Mouse (Mus musculus) ZHBTc4 (cell line): ENCODE measurements at regions not wholly inside any gene's neighbourhood (a gene's known extent, or its start where the extent isn't known, plus 50 kb on each side); places are given as distances from the start of the nearest gene placed in this dataset.
"Not testable (repeated sequence)": the region's sequence is repeated elsewhere in the genome, so short reads cannot be mapped to it uniquely, and the experiment has no call there.

Source experiments
- DNase-seq: peaks from one replicate; pipeline ENCODE4 v3.0.0-alpha.2; 2011; ENCODE audit warnings: low read depth, low spot score

DNA sequence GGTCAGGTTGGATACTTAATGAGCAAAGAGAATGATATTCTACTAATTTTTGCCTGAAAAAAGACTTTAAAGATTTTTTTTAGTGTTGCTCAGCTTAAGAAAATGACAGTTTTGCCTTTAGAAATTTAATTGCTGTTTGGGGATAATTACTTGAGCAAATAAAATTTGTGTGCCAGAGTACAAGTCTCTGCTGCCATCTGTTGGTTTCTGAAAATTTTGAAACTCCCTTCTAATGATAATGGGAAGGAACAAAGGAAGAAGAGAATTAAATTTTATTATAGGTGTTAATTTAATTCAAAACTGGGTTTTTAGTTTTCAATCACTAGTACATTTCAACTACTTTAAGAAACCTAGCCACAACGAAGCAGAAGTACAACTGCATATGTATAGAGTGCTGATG is 94.1 kb downstream of the Gm17521 start:
- no peak for DNase-seq

GRCm38 (mm10) chrX:122892682-122893081 is 136.8 kb downstream of the Gm17521 start:
- DNase-seq: no peak

GRCm38 (mm10) chrX:122854453-122854852 is 175.0 kb downstream of the Gm17521 start:
- no peak for DNase-seq

DNA sequence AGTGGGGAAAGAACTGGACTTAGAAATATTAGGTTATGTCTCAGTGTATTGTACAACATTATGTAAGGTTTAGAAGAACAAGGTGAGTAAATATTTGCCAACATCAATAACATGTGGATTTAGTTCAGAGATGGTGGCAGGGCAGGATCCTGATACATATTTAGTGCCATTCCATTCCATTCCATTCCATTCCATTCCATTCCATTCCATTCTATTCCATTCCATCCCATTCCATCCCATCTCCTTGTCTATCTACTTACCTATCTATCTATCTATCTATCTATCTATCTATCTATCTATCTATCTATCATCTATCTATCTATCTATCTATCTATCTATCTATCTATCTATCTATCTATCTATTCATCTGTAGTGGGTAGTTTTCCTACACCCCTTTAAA is 198.2 kb downstream of the Gm17521 start:
- not testable (repeated sequence) for DNase-seq

DNA sequence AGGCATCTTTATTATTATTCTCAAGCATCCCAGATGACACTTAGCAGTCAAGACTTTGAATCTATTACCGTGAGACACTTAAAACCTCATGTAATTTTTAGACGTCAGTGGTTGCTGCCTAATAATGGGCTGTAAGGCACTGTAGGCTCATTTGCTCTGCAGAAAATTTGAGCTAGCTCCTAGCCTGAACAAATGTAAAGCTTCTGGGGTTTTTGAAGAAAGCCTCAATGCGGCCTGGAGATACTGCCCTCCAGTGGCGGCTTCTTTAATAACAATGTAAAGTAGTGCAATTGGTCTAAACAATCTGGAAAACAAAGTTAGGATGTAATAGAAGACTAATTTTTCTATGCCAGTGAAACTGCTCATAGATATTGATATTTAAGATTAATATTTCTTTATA is 203.4 kb downstream of the Gm17521 start:
- DNase-seq: peak; percentile 34
